Mouse (Mus musculus): Measurements from ENCODE around the gene Ankrd28. TPM values are rescaled to one million over a fixed set of nuclear protein-coding genes. Genes with fewer than 3 reads are reported as not detected.

Ankrd28 gene
- polyA plus RNA-seq, 1 experiment from 2014 or later = 3.5 TPM

DNA sequence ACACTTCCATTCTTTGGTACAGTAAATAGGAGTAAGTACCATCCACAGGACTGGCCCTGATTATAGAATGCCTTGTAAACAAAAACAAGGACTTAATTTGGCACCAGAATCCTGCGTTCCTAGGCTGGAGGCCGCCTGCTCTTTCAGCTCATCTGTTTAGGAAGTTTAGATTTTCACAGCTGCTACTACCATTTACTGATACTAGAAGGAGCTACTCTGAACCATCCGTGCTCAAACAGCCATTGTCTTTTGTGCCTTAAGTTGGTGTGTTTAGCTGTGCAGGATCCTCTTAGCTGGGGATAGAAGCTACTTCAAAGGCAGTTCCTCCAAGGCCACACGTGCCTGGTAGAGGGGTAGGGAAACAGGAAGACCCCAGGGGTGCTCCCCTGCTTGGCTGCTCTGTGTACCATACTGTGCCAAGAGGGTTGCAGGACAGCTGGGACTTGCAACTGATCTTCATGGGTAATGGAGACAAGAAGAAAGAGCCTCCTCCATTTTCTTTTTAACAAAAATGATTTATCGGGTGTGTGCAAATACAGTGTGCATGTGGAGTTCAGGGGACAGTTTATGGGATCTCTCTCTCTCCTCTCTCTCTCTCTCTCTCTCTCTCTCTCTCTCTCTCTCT is 148.4 kb downstream of the Ankrd28 start:
- Histone ChIP-seq H3K4me3 (replicated peaks) (no peak overlapping the region), H3K9ac (no peak overlapping the region), H3K9me3 (replicated peaks) (no peaks in the 10 kb centered on the region), H3K27ac (replicated peaks) (no peak overlapping the region), H3K4me1 (replicated peaks) (peaks cover 12% of the 10 kb centered on the region; the same call in 1 of the 2 replicates), H3K36me3 (replicated peaks) (no peaks in the 10 kb centered on the region), H3K4me2 (no peak overlapping the region), H3K27me3 (no peaks in the 10 kb centered on the region)
- no peak for ATAC-seq (ENCODE audit: insufficient read depth)
- 48% methylated on average over 5 of the region's 5 CpGs for WGBS (ENCODE audit: insufficient replicate concordance)

DNA sequence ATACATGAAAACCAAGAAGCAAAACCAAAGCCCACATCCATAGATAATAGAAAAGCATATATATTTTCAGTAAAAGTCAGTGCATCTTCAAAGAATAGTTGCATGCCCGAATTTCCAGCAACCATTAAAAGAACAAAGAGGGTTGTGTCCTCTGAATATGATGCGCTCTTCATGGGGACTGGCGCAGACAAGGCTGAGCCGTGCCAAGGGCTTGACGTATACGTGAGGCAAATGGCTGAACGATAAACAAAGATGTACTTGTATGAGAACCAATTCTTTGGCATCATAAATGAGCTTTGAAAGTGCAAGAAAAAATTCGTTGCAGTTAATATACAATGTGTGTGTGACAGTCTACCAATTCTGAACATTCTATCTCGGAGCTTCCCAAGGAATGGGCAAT is 149.2 kb downstream of the Ankrd28 start:
- H3K27ac ChIP-seq (replicated peaks) = no peak overlapping the region
- no peaks in the 10 kb centered on the region for H3K36me3 ChIP-seq (replicated peaks)
- no peaks in the 10 kb centered on the region for H3K9me3 ChIP-seq (replicated peaks)
- no peak for ATAC-seq (ENCODE audit: insufficient read depth)
- H3K4me2 ChIP-seq = no peak overlapping the region
- WGBS (ENCODE audit: insufficient replicate concordance) = 74% methylated on average over 9 of the region's 9 CpGs
- no peaks in the 10 kb centered on the region for H3K27me3 ChIP-seq
- peaks cover 12% of the 10 kb centered on the region; the same call in 1 of the 2 replicates for H3K4me1 ChIP-seq (replicated peaks)
- H3K4me3 ChIP-seq (replicated peaks) = no peak overlapping the region
- no peak overlapping the region for H3K9ac ChIP-seq

DNA sequence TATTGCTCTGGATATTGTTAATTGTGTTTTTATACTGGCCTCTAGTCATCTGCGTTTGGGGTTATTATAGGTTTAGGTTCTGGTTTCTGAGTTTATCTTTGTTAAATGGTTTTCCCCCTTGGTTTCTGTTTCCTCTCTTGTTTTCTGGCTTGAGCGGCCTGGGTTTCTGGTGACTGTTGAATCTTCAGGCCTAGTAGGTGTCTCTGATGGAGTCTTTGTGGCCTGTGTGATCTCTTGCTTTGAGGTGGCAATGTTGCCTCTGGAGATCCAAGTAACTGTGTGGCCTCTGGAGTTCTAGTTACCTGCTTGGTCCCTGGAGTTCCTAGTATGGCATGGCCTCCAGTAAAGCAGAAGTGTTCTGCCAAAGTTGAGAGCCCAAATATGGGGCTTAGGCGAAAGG is 149.8 kb downstream of the Ankrd28 start:
- ATAC-seq (ENCODE audit: insufficient read depth) = no peak
- Histone ChIP-seq H3K4me2 (no peak overlapping the region), H3K9ac (no peak overlapping the region), H3K27me3 (no peaks in the 10 kb centered on the region), H3K4me1 (replicated peaks) (peaks cover 11% of the 10 kb centered on the region; the same call in 1 of the 2 replicates), H3K27ac (replicated peaks) (no peak overlapping the region), H3K9me3 (replicated peaks) (no peaks in the 10 kb centered on the region), H3K36me3 (replicated peaks) (no peaks in the 10 kb centered on the region), H3K4me3 (replicated peaks) (no peak overlapping the region)
- WGBS (ENCODE audit: insufficient replicate concordance) = 50% methylated on average over 3 of the region's 3 CpGs

DNA sequence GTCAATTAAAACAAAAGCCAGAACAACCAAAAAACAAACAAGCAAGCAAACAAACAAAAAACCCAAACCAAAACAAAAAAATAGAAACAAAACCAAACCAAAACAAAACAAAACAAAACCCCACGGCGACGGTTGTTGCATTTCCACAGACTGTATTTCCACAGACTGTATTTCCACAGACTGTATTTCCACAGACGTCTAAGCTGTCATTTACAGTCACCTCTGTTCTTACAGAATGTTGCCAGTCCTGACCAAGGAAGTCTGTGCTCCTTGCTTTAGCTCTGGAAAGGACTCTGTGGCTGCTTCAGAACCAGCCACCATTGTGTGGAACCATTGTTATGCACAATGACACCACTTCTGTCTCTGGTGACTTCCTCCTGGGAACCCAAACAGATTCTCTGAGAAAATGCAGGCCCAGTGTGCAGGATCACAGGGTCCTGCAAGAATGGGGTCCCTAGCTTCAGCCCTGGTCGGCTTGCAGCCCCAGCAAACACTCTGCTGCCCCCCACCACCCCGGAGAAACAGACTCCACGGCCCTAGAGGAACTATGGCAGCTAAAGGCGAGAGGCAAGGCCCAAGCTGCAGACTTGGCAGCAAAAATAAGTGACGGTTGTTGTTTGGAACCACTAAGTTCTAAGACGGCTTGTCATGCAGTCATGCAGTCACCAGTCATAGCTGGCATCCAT is 158.7 kb downstream of the Ankrd28 start:
- no peaks in the 10 kb centered on the region for H3K9me3 ChIP-seq (replicated peaks)
- H3K4me3 ChIP-seq (replicated peaks) = no peak overlapping the region
- ATAC-seq (ENCODE audit: insufficient read depth) = no peak
- no peak overlapping the region for H3K4me2 ChIP-seq
- H3K4me1 ChIP-seq (replicated peaks) = no peaks in the 10 kb centered on the region
- H3K9ac ChIP-seq = no peak overlapping the region
- 51% methylated on average over 10 of the region's 10 CpGs for WGBS (ENCODE audit: insufficient replicate concordance)
- H3K36me3 ChIP-seq (replicated peaks) = peaks cover 8% of the 10 kb centered on the region
- H3K27ac ChIP-seq (replicated peaks) = peak overlapping the region; percentile 56; the same call in 1 of the 2 replicates
- no peaks in the 10 kb centered on the region for H3K27me3 ChIP-seq

DNA sequence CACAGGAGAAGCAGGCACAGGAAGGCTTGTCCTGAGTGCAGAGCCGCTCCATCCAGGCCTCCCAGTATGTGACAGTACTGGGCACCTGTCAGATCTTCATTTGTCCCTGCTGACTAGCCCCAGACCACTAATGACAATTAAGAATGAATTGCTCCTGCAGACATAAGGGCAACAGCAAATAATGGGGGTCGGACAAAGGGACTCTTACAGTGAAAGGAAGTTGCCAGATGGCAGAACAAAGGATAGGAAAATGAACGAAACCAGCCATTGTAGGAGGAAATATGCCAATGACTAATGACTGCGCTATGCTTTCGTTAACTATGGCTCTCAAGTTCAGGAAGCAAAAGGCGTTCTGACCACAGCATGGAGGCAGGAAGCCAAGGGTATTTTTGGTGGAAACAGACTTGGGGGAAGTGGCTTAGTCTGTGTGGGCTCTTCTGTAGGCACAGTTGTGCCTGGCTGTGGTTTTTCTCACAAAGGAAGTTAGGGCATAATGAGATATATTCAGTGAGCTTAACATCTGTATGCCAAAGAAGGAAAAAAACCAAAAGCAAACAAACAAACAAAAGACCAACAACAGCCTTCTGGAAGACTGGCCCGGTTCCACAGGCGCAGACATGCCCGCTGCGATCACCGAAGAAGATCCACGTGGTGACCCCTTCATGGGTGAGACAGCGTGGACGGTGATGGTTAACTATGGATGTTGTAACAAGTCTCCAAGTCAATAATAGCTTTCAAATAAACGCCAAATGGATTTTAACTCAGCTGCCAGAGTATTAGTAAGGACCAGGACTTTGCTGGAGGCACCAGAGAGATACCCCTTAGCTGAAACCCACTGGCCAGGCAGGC is 160.6 kb downstream of the Ankrd28 start:
- no peaks in the 10 kb centered on the region for H3K27me3 ChIP-seq
- no peak overlapping the region for H3K4me3 ChIP-seq (replicated peaks)
- H3K27ac ChIP-seq (replicated peaks) = peak overlapping the region; percentile 56
- 30% methylated on average over 15 of the region's 15 CpGs for WGBS (ENCODE audit: insufficient replicate concordance)
- H3K36me3 ChIP-seq (replicated peaks) = peaks cover 11% of the 10 kb centered on the region
- H3K9me3 ChIP-seq (replicated peaks) = no peaks in the 10 kb centered on the region
- 0 out of 2 replicates have a peak, but pooled peaks cover 7% of the 10 kb centered on the region for H3K4me1 ChIP-seq (replicated peaks)
- 0 out of 2 replicates have a peak, but pooled peaks have one; percentile 17 for ATAC-seq (ENCODE audit: insufficient read depth)
- H3K4me2 ChIP-seq = peak overlapping the region; percentile 21; the same call in 1 of the 2 replicates
- H3K9ac ChIP-seq = no peak overlapping the region

DNA sequence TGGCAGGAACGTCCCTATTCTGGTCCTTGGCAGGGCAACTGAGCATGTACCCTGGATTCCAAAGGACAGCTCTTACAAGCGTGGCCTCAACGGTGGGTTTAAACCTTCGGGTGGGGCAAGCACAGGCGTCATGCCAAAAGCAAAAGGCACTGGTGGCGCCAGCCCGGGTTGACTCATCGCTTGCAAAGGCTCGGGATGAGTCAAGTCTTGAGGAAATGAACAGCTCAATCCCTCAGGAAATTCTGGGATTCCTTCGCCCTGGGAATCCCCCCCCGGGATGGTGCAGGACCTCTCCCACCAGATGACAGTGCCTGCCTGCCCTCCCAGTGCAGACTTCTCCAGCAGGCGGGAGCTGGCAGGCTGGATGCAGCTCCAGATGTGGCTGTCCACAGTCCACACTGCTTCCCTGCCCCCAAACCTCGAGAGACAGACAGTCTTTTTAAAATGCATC is 161.3 kb downstream of the Ankrd28 start:
- peak overlapping the region; percentile 21 for H3K4me2 ChIP-seq
- H3K4me1 ChIP-seq (replicated peaks) = peaks cover 14% of the 10 kb centered on the region; the same call in 1 of the 2 replicates
- peaks cover 11% of the 10 kb centered on the region for H3K36me3 ChIP-seq (replicated peaks)
- WGBS (ENCODE audit: insufficient replicate concordance) = 31% methylated on average over 13 of the region's 13 CpGs
- H3K9me3 ChIP-seq (replicated peaks) = no peaks in the 10 kb centered on the region
- ATAC-seq (ENCODE audit: insufficient read depth) = 0 out of 2 replicates have a peak, but pooled peaks have one; percentile 16
- H3K27me3 ChIP-seq = no peaks in the 10 kb centered on the region
- H3K27ac ChIP-seq (replicated peaks) = peak overlapping the region; percentile 56
- H3K4me3 ChIP-seq (replicated peaks) = no peak overlapping the region
- no peak overlapping the region for H3K9ac ChIP-seq

DNA sequence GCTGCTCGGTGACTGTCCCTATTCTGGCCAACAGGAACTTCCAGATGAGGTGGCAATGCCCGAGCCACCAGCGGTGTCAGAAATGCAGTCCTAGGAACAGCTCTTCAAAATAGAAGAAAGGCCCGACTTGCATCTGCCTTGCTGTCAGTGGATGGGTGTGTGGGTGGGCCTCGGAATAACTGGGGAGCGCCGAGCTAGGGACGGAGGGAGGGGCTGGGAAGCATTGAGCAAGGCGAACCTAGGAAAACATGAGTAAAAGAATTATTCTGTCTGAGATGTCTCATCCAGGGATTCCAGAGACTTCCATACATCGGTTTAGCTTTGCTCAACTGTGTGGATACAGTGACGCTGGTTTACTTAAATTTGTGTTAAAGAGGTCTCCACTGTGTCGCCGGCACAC is 162.1 kb downstream of the Ankrd28 start:
- H3K9me3 ChIP-seq (replicated peaks) = no peaks in the 10 kb centered on the region
- H3K27ac ChIP-seq (replicated peaks) = no peak overlapping the region
- WGBS (ENCODE audit: insufficient replicate concordance) = 71% methylated on average over 13 of the region's 13 CpGs
- no peaks in the 10 kb centered on the region for H3K27me3 ChIP-seq
- peaks cover 21% of the 10 kb centered on the region; the same call in 1 of the 2 replicates for H3K4me1 ChIP-seq (replicated peaks)
- H3K36me3 ChIP-seq (replicated peaks) = peaks cover 11% of the 10 kb centered on the region
- no peak overlapping the region for H3K9ac ChIP-seq
- no peak for ATAC-seq (ENCODE audit: insufficient read depth)
- no peak overlapping the region for H3K4me2 ChIP-seq
- no peak overlapping the region for H3K4me3 ChIP-seq (replicated peaks)

DNA sequence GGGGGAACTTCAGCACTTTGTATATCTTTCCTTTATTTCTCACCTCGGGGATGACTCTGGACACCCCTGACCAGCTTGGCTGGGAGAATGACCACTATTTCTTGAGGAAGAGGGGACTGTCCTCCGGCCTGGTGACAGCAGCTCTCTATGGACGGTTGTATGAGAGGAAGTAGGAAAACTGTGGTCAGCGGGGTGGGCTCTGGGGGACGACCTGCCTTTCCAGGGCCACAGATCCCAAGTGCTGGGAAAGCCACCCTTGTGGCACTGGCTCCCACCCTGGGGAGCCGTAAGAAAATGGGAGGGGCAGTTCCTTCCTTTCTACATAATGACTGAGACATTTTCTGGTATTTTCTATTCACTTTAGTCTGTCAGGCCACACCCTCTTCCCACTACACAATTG is 162.7 kb downstream of the Ankrd28 start:
- no peak overlapping the region for H3K9ac ChIP-seq
- no peak overlapping the region for H3K4me3 ChIP-seq (replicated peaks)
- no peaks in the 10 kb centered on the region for H3K9me3 ChIP-seq (replicated peaks)
- H3K27me3 ChIP-seq = no peaks in the 10 kb centered on the region
- H3K4me1 ChIP-seq (replicated peaks) = peaks cover 27% of the 10 kb centered on the region
- H3K4me2 ChIP-seq = no peak overlapping the region
- H3K36me3 ChIP-seq (replicated peaks) = peaks cover 11% of the 10 kb centered on the region
- WGBS (ENCODE audit: insufficient replicate concordance) = 50% methylated on average over 6 of the region's 6 CpGs
- H3K27ac ChIP-seq (replicated peaks) = no peak overlapping the region
- no peak for ATAC-seq (ENCODE audit: insufficient read depth)

DNA sequence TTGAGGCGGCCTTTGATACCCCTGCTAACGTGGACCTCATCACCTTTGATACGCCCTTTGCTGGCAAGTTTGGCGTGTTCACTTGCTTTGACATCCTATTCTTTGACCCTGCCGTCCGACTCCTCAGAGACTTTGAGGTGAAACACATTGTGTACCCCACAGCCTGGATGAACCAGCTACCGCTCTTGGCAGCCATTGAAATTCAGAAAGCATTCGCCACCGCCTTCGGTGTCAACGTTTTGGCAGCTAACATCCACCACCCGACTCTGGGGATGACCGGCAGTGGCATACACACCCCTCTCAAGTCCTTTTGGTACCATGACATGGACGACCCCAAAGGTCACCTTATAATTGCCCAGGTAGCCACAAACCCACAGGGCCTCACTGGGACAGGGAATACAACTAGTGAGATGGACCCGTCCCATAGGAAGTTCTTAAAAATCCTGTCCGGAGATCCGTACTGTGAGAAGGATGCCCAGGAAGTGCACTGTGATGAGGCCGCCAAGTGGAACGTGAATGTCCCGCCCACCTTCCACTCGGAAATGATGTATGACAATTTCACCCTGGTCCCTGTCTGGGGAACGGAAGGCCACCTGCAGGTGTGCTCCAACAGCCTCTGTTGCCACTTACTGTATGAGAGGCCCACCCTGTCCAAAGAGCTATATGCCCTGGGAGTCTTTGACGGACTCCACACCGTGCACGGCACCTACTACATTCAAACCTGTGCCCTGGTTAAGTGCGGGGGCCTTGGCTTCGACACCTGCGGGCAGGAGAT is 163.3 kb downstream of the Ankrd28 start:
- no peak overlapping the region for H3K4me3 ChIP-seq (replicated peaks)
- WGBS (ENCODE audit: insufficient replicate concordance) = 86% methylated on average over 28 of the region's 28 CpGs
- no peaks in the 10 kb centered on the region for H3K9me3 ChIP-seq (replicated peaks)
- H3K4me2 ChIP-seq = no peak overlapping the region
- peaks cover 11% of the 10 kb centered on the region for H3K36me3 ChIP-seq (replicated peaks)
- peaks cover 3% of the 10 kb centered on the region; the same call in 1 of the 2 replicates for H3K27me3 ChIP-seq
- no peak overlapping the region for H3K9ac ChIP-seq
- ATAC-seq (ENCODE audit: insufficient read depth) = no peak
- no peak overlapping the region for H3K27ac ChIP-seq (replicated peaks)
- peaks cover 33% of the 10 kb centered on the region for H3K4me1 ChIP-seq (replicated peaks)

DNA sequence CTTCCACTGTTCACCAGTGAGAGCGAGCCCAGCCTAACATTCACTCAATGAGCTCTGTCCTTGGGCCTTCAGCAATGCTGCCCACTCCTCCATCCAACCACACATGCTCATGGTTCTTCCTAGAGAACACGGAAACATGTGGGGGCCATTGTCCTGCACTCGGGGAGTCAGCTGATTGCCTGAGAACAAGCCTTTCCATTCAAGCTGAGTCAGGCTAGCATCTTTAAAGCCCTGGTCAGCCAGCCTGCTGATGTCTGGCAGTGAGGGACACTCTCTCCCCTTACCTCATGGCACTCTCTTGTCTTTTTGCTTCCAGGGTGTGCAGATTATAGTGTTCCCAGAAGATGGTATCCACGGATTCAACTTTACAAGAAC is 164.9 kb downstream of the Ankrd28 start:
- H3K27ac ChIP-seq (replicated peaks) = no peak overlapping the region
- peaks cover 13% of the 10 kb centered on the region for H3K27me3 ChIP-seq
- H3K4me3 ChIP-seq (replicated peaks) = no peak overlapping the region
- no peak for ATAC-seq (ENCODE audit: insufficient read depth)
- H3K4me2 ChIP-seq = no peak overlapping the region
- H3K36me3 ChIP-seq (replicated peaks) = peaks cover 11% of the 10 kb centered on the region
- peaks cover 42% of the 10 kb centered on the region for H3K4me1 ChIP-seq (replicated peaks)
- WGBS (ENCODE audit: insufficient replicate concordance) = 65% methylated on average over 4 of the region's 4 CpGs
- H3K9ac ChIP-seq = no peak overlapping the region
- no peaks in the 10 kb centered on the region for H3K9me3 ChIP-seq (replicated peaks)
